Mouse (Mus musculus): ENCODE results near the gene Rbfox3. TPM values are rescaled to one million over a fixed set of nuclear protein-coding genes. Genes with fewer than 3 reads are reported as not detected.

Rbfox3 gene
- polyA plus RNA-seq, 1 experiment from 2014 or later, result 0.26 TPM

GRCm38 (mm10) chr11:118459536-118459935, 451.9 kb downstream of the Rbfox3 start:
- Histone ChIP-seq H3K4me2 (no peak overlapping the region), H3K27me3 (no peaks in the 10 kb centered on the region), H3K27ac (no peak overlapping the region), H3K4me1 (peaks cover 7% of the 10 kb centered on the region), H3K36me3 (no peaks in the 10 kb centered on the region), H3K4me3 (no peak overlapping the region), H3K9me3 (no peaks in the 10 kb centered on the region), H3K9ac (no peak overlapping the region)
- 66% methylated on average over 4 of the region's 4 CpGs for WGBS
- ATAC-seq (ENCODE audit: insufficient number of reproducible peaks, low FRiP score, low TSS enrichment, low read depth), result no peak

GRCm38 (mm10) chr11:118459051-118459450, 452.3 kb downstream of the Rbfox3 start:
- WGBS, result 28% methylated on average over 8 of the region's 8 CpGs
- no peaks in the 10 kb centered on the region for H3K27me3 ChIP-seq
- H3K36me3 ChIP-seq, result no peaks in the 10 kb centered on the region
- H3K4me1 ChIP-seq, result peaks cover 7% of the 10 kb centered on the region
- H3K9ac ChIP-seq, result no peak overlapping the region
- no peak for ATAC-seq (ENCODE audit: insufficient number of reproducible peaks, low FRiP score, low TSS enrichment, low read depth)
- H3K4me2 ChIP-seq, result no peak overlapping the region
- no peaks in the 10 kb centered on the region for H3K9me3 ChIP-seq
- H3K27ac ChIP-seq, result no peak overlapping the region
- no peak overlapping the region for H3K4me3 ChIP-seq

DNA sequence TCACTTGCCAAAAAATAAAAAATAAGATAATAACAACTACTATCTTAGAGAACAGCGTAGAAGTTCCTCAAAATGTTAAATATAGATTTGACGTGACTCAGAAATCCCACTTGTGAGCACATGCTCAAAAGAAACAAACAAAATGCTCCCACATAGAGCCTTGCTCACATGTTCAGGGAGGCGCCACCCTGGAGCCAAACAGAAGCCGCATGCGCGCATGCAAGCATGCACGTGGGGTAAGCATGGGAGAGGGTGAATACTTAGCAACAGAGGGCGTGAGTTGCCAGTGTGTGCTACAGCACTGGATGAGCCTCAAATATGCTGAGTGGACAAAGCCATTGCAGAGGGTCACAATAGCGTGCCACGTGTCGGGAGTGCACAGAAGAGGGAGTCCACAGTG, 454.5 kb downstream of the Rbfox3 start:
- no peak for ATAC-seq (ENCODE audit: insufficient number of reproducible peaks, low FRiP score, low TSS enrichment, low read depth)
- no peak overlapping the region for H3K4me3 ChIP-seq
- 82% methylated on average over 11 of the region's 11 CpGs for WGBS
- no peaks in the 10 kb centered on the region for H3K36me3 ChIP-seq
- no peak overlapping the region for H3K9ac ChIP-seq
- no peak overlapping the region for H3K27ac ChIP-seq
- H3K9me3 ChIP-seq, result no peaks in the 10 kb centered on the region
- H3K27me3 ChIP-seq, result no peaks in the 10 kb centered on the region
- H3K4me2 ChIP-seq, result no peak overlapping the region
- H3K4me1 ChIP-seq, result peaks cover 7% of the 10 kb centered on the region

DNA sequence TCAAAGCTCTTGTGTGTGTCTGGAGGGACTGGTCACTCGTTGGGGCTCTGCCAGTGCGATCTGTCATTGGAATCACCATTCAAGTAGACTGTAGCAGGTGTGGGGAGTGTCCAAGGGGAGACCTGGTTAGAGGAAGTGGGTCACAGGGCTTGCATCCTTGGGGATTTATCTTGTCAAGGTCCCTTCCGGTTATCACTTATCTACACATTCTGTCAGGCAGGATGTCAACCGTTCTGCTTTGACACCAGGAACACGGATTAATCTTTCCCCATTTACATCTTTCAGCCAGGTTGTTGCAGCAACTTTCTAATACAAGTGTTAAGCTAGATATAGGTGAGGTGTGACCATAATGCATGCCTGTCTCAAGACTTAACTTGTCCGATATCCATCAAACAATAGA, 455.6 kb downstream of the Rbfox3 start:
- no peak overlapping the region for H3K4me2 ChIP-seq
- no peak overlapping the region for H3K27ac ChIP-seq
- no peak overlapping the region for H3K9ac ChIP-seq
- H3K4me3 ChIP-seq, result no peak overlapping the region
- no peaks in the 10 kb centered on the region for H3K27me3 ChIP-seq
- H3K4me1 ChIP-seq, result peaks cover 7% of the 10 kb centered on the region
- 0 out of 2 replicates have a peak, but pooled peaks cover 5% of the 10 kb centered on the region for H3K36me3 ChIP-seq
- WGBS, result 84% methylated on average over 6 of the region's 6 CpGs
- ATAC-seq (ENCODE audit: insufficient number of reproducible peaks, low FRiP score, low TSS enrichment, low read depth), result no peak
- no peaks in the 10 kb centered on the region for H3K9me3 ChIP-seq

DNA sequence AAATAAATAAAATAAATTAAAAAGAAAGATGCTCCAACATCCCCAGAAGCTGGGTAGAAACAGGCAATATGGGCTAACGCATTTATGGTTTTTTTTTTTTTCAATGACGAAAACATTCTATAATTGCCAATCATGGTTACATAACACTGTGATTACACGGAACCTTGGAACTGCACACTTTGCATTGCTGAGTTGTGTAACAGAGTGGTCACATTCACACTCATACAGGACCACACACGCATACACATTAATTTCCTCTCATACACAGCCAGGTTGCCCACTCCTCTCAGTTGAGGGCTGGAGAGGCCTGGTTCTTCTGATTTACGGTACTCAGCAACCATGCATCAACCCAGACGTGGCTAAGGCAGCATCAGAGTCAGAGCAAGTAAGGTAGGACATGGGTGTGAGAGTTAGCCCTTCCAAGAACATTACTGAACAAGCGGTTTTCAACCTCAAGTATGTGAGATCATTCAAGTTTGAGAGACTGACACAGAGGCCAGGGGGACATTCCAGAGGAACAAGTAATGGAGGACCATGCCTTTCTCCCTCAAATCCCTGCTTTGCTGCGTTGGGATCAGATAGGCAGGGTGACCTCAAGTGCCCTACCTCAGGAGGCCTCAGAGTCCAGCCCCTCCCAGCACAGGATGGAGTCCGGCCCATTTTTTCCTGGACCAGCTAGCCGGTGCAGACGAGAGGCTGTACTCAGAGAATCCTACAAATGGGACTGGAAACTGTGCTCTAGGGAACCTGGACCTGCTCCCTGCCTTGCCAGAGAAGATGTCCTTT, 457.3 kb downstream of the Rbfox3 start:
- H3K27me3 ChIP-seq, result no peaks in the 10 kb centered on the region
- H3K27ac ChIP-seq, result no peak overlapping the region
- H3K9me3 ChIP-seq, result no peaks in the 10 kb centered on the region
- H3K36me3 ChIP-seq, result 0 out of 2 replicates have a peak, but pooled peaks cover 9% of the 10 kb centered on the region
- H3K4me2 ChIP-seq, result no peak overlapping the region
- no peak for ATAC-seq (ENCODE audit: insufficient number of reproducible peaks, low FRiP score, low TSS enrichment, low read depth)
- H3K9ac ChIP-seq, result no peak overlapping the region
- H3K4me1 ChIP-seq, result peaks cover 3% of the 10 kb centered on the region
- 66% methylated on average over 11 of the region's 11 CpGs for WGBS
- H3K4me3 ChIP-seq, result no peak overlapping the region

- no peaks in the 10 kb centered on the region for H3K4me1 ChIP-seq
- H3K4me3 ChIP-seq, result no peak overlapping the region
- no peaks in the 10 kb centered on the region for H3K9me3 ChIP-seq
- 75% methylated on average over 2 of the region's 2 CpGs for WGBS
- no peak overlapping the region for H3K9ac ChIP-seq
- H3K27ac ChIP-seq, result no peak overlapping the region
- ATAC-seq (ENCODE audit: insufficient number of reproducible peaks, low FRiP score, low TSS enrichment, low read depth), result no peak
- H3K36me3 ChIP-seq, result peaks cover 12% of the 10 kb centered on the region; the same call in 1 of the 2 replicates
- H3K27me3 ChIP-seq, result no peaks in the 10 kb centered on the region
- H3K4me2 ChIP-seq, result no peak overlapping the region
These were observed 458.4 kb downstream of the Rbfox3 start for GRCm38 (mm10) chr11:118452955-118453354.

DNA sequence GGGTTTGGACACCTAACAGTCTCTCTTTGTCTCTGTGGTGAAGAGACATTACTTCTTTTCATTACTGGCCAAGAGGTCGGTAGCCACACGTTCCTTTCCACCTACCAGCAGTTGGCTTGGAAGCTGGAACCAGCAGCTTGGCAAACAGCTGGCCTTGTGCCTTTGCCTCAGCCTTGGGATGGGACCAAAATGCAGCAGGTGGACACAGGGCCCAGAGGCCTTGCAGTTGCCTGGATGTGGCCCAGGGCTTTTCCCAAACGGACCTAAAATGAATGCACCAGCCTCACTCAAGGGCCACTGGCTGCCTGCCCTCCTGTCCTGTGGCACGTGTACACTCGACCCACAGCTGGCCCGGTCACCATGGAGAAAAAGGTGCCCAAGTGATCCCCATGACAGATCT, 460.2 kb downstream of the Rbfox3 start:
- no peak for ATAC-seq (ENCODE audit: insufficient number of reproducible peaks, low FRiP score, low TSS enrichment, low read depth)
- Histone ChIP-seq H3K27me3 (no peaks in the 10 kb centered on the region), H3K4me3 (no peak overlapping the region), H3K4me2 (no peak overlapping the region), H3K4me1 (peaks cover 5% of the 10 kb centered on the region), H3K27ac (no peak overlapping the region), H3K36me3 (peaks cover 18% of the 10 kb centered on the region; the same call in 1 of the 2 replicates), H3K9ac (no peak overlapping the region), H3K9me3 (no peaks in the 10 kb centered on the region)
- 80% methylated on average over 6 of the region's 6 CpGs for WGBS

- ATAC-seq (ENCODE audit: insufficient number of reproducible peaks, low FRiP score, low TSS enrichment, low read depth), result no peak
- H3K4me3 ChIP-seq, result no peak overlapping the region
- H3K27me3 ChIP-seq, result 0 out of 2 replicates have a peak, but pooled peaks cover 4% of the 10 kb centered on the region
- peaks cover 5% of the 10 kb centered on the region for H3K4me1 ChIP-seq
- H3K36me3 ChIP-seq, result peaks cover 18% of the 10 kb centered on the region; the same call in 1 of the 2 replicates
- no peaks in the 10 kb centered on the region for H3K9me3 ChIP-seq
- 79% methylated on average over 8 of the region's 8 CpGs for WGBS
- no peak overlapping the region for H3K27ac ChIP-seq
- H3K4me2 ChIP-seq, result no peak overlapping the region
- H3K9ac ChIP-seq, result no peak overlapping the region
These were observed 463.0 kb downstream of the Rbfox3 start for GRCm38 (mm10) chr11:118448385-118448784.

DNA sequence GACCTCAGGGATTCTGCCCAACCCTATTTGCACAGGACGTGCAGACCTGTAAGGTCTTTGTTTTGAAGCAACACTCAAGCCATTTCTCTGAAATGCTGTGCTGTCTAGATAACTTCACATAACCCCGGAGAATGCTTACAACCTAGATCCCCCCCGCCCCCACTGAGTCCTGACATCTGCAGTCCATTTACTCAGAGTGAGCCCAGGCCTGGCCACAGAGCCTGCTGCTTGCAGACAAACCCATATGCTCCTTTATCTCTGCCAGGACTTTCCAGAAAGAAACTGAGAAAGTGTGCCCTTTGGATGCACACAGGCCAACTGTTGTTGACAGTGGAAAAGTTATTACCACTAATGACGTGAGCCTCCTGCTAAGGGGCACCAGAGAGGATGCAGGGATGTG, 464.1 kb downstream of the Rbfox3 start:
- WGBS, result 30% methylated on average over 4 of the region's 4 CpGs
- Histone ChIP-seq H3K27me3 (0 out of 2 replicates have a peak, but pooled peaks cover 4% of the 10 kb centered on the region), H3K4me2 (no peak overlapping the region), H3K4me1 (peaks cover 5% of the 10 kb centered on the region), H3K27ac (0 out of 2 replicates have a peak overlapping the region, but pooled peaks have one; percentile 47), H3K9me3 (no peaks in the 10 kb centered on the region), H3K4me3 (no peak overlapping the region), H3K36me3 (peaks cover 18% of the 10 kb centered on the region; the same call in 1 of the 2 replicates), H3K9ac (no peak overlapping the region)
- ATAC-seq (ENCODE audit: insufficient number of reproducible peaks, low FRiP score, low TSS enrichment, low read depth), result no peak

- H3K27ac ChIP-seq, result no peak overlapping the region
- H3K4me3 ChIP-seq, result no peak overlapping the region
- no peaks in the 10 kb centered on the region for H3K9me3 ChIP-seq
- ATAC-seq (ENCODE audit: insufficient number of reproducible peaks, low FRiP score, low TSS enrichment, low read depth), result no peak
- H3K27me3 ChIP-seq, result 0 out of 2 replicates have a peak, but pooled peaks cover 4% of the 10 kb centered on the region
- H3K9ac ChIP-seq, result no peak overlapping the region
- H3K4me1 ChIP-seq, result peaks cover 5% of the 10 kb centered on the region
- H3K36me3 ChIP-seq, result peaks cover 14% of the 10 kb centered on the region; the same call in 1 of the 2 replicates
- WGBS, result 13% methylated on average over 3 of the region's 3 CpGs
- H3K4me2 ChIP-seq, result no peak overlapping the region
These were observed 465.6 kb downstream of the Rbfox3 start for GRCm38 (mm10) chr11:118445843-118446242.

DNA sequence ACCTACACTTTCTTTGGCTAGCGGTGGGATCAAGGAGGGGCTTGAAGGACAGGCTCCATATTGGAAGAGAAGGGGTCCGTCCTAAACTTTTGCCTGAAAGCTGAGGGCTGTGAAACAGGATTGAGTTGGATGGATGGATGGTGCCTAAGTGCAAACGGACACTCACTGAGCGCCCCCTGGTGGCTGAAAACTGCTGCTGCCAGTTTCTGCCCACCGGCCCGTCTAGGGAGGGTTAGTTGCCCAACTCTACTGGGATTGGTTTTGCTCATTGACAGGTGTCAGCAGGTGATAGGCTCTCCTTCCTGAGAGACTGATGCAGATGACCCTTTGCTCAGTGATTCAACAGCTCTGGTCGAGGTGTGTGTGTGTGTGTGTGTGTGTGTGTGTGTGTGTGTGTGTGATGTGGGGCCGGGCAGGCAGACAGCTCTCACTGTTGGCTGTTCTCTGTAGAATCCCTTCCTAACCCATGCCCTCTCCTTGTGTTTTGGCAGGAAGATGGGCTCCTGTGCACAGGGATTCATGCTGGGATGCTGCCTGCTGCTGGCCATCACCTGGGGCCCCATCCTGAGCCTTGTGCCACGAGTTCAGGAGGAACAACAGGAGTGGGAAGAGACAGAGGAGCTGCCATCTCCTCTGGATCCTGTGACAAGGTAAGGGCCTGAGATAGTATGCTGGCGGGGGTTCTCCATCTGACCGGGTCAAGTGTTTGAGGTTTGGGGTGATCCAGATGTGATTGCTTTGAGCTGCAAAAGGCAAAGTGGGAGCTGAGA, 468.0 kb downstream of the Rbfox3 start:
- Histone ChIP-seq H3K27ac (no peak overlapping the region), H3K4me2 (no peak overlapping the region), H3K27me3 (0 out of 2 replicates have a peak, but pooled peaks cover 4% of the 10 kb centered on the region), H3K36me3 (peaks cover 9% of the 10 kb centered on the region; the same call in 1 of the 2 replicates), H3K4me1 (peaks cover 17% of the 10 kb centered on the region), H3K4me3 (no peak overlapping the region), H3K9ac (no peak overlapping the region), H3K9me3 (no peaks in the 10 kb centered on the region)
- WGBS, result 32% methylated on average over 11 of the region's 11 CpGs
- no peak for ATAC-seq (ENCODE audit: insufficient number of reproducible peaks, low FRiP score, low TSS enrichment, low read depth)

- Histone ChIP-seq H3K36me3 (0 out of 2 replicates have a peak, but pooled peaks cover 3% of the 10 kb centered on the region), H3K27ac (no peak overlapping the region), H3K4me3 (no peak overlapping the region), H3K9ac (no peak overlapping the region), H3K4me1 (peaks cover 19% of the 10 kb centered on the region), H3K27me3 (0 out of 2 replicates have a peak, but pooled peaks cover 4% of the 10 kb centered on the region), H3K9me3 (no peaks in the 10 kb centered on the region), H3K4me2 (no peak overlapping the region)
- WGBS, result 69% methylated on average over 13 of the region's 13 CpGs
- no peak for ATAC-seq (ENCODE audit: insufficient number of reproducible peaks, low FRiP score, low TSS enrichment, low read depth)
These were observed 468.7 kb downstream of the Rbfox3 start for GRCm38 (mm10) chr11:118442691-118443090.
